8 mouse cellular contexts compared by ENCODE assay signal in genomic region chr1:73955259-73955842, GRCm38 (mm10).
DNase-seq lines count a peak whose midpoint lies in the region; ATAC-seq and TF ChIP-seq lines count a peak whose summit lies in the region.

No protein-coding gene starts in this region.

- H3K36me3 ChIP-seq in embryonic facial prominence, embryonic 10.5 days (replicated peaks), result peaks cover 51% of the 10 kb centered on the region
- H3K36me3 ChIP-seq in liver, postnatal 0 days (replicated peaks; ENCODE audit: insufficient read depth, low read length), result peaks cover 22% of the 10 kb centered on the region

- ATAC-seq in liver, postnatal 0 days, result no peak

- 33% methylated on average over 4 of the region's 4 CpGs for WGBS in embryonic facial prominence, embryonic 10.5 days
- 40% methylated on average over 4 of the region's 4 CpGs for WGBS in liver, postnatal 0 days (ENCODE audit: insufficient replicate concordance)

- H3K4me2 ChIP-seq in liver, postnatal 0 days (ENCODE audit: low read depth, low read length), result no peak overlapping the region

- H3K9me3 ChIP-seq in embryonic facial prominence, embryonic 10.5 days, result no peaks in the 10 kb centered on the region
- H3K9me3 ChIP-seq in liver, postnatal 0 days (ENCODE audit: low read length), result no peaks in the 10 kb centered on the region

- no peak for TF ChIP-seq CTCF in liver, postnatal 0 days (IDR thresholded peaks at IDR 0.05; ENCODE audit: low read depth)

- peaks cover 42% of the 10 kb centered on the region for H3K4me1 ChIP-seq in embryonic facial prominence, embryonic 10.5 days
- H3K4me1 ChIP-seq in liver, postnatal 0 days (ENCODE audit: insufficient read depth), result no peaks in the 10 kb centered on the region; the same call in 1 of the 2 replicates

- H3K27me3 ChIP-seq in embryonic facial prominence, embryonic 10.5 days (replicated peaks; ENCODE audit: low read depth, poor library complexity, severe bottlenecking), result no peaks in the 10 kb centered on the region
- H3K27me3 ChIP-seq in liver, postnatal 0 days (ENCODE audit: insufficient read depth, low read length), result no peaks in the 10 kb centered on the region

- peak overlapping the region; percentile 44 for H3K27ac ChIP-seq in embryonic facial prominence, embryonic 10.5 days (replicated peaks)
- 0 out of 2 replicates have a peak overlapping the region, but pooled peaks have one; percentile 11 for H3K27ac ChIP-seq in liver, postnatal 0 days (ENCODE audit: low read depth)

- DNase-seq in adrenal gland, adult (ENCODE audit: inconsistent age in 2 of 2, low spot score in 1 of 2), result peak; percentile 82 to 93
- no peak for DNase-seq in adrenal gland, postnatal 4 days (ENCODE audit: low spot score in 2 of 2)
- peak; percentile 17 for DNase-seq in embryonic facial prominence, embryonic 10.5 days (ENCODE audit: low spot score)
- peak; percentile 61 for DNase-seq in heart, postnatal 25 days (ENCODE audit: low spot score)
- no peak for DNase-seq in liver, postnatal 0 days
- DNase-seq in ovary, adult 18-20 months (ENCODE audit: low spot score), result no peak
- no peak for DNase-seq in right cerebral cortex, postnatal 25 days
- DNase-seq in spleen, adult 18-20 months, result no peak

- H3K4me3 ChIP-seq in embryonic facial prominence, embryonic 10.5 days, result no peak overlapping the region
- H3K4me3 ChIP-seq in liver, postnatal 0 days (ENCODE audit: low read depth, low read length), result no peak overlapping the region

- intact Hi-C loops in heart, postnatal 25 days (cut with DNase I), result no loop called here

- H3K9ac ChIP-seq in liver, postnatal 0 days (replicated peaks), result no peak overlapping the region

- no peak for TF ChIP-seq EP300 in liver, postnatal 0 days (IDR thresholded peaks at IDR 0.05; ENCODE audit: low read depth)

Comparison
In these comparisons a context has a peak if more than half of its experiments do, and no peak if none do; other contexts are left out.
1. DNase-seq: peak in adrenal gland, adult (2 of 2), embryonic facial prominence, embryonic 10.5 days (single experiment) and heart, postnatal 25 days (single experiment); none in adrenal gland, postnatal 4 days (0 of 2), liver, postnatal 0 days (single experiment), ovary, adult 18-20 months (single experiment), right cerebral cortex, postnatal 25 days (single experiment) and spleen, adult 18-20 months (0 of 2).